24 mouse cellular contexts compared by ENCODE assay signal in genomic region chr1:171918136-171918920, GRCm38 (mm10). TPM values are rescaled to one million over a fixed set of nuclear protein-coding genes. Genes with fewer than 3 reads are reported as not detected.
A peak's percentile ranks its signal among the peaks of the same experiment; 100 is the strongest.
DNase-seq lines count a peak whose midpoint lies in the region; ATAC-seq and TF ChIP-seq lines count a peak whose summit lies in the region.
"Had no signal": no experiment of that assay in that cellular context is flagged by ENCODE, and none has a peak within 500 bp of the region (broad histone marks: within the 10 kb centered on the region; RNA-seq: fewer than 3 reads in every experiment).

No protein-coding gene starts in this region.

- H3K9me3 ChIP-seq in heart, embryonic 15.5 days (replicated peaks): no peaks in the 10 kb centered on the region
- H3K9me3 ChIP-seq: forebrain, embryonic 15.5 days; liver, embryonic 12.5 days; lung, embryonic 15.5 days; midbrain, embryonic 10.5 days had no signal

- ATAC-seq in heart, embryonic 15.5 days (replicated peaks; ENCODE audit: insufficient number of reproducible peaks, insufficient read depth, low FRiP score, low read depth): no peak
- ATAC-seq: forebrain, embryonic 15.5 days; hindbrain, embryonic 16.5 days; liver, embryonic 12.5 days; Patski had no signal

- intact Hi-C loops in heart, adult 2 months (cut with DNase I): no loop called here

- no peaks in the 10 kb centered on the region for H3K4me1 ChIP-seq in heart, embryonic 15.5 days (replicated peaks)
- H3K4me1 ChIP-seq in heart, adult 2 months (ENCODE audit: control insufficient read depth, insufficient read depth, low read length): no peaks in the 10 kb centered on the region
- H3K4me1 ChIP-seq: forebrain, embryonic 15.5 days; liver, embryonic 12.5 days; lung, embryonic 15.5 days had no signal

- H3K4me3 ChIP-seq in heart, embryonic 15.5 days: peak overlapping the region; percentile 22; the same call in 1 of the 2 replicates
- no peak overlapping the region for H3K4me3 ChIP-seq in heart, adult 2 months
- H3K4me3 ChIP-seq: forebrain, embryonic 15.5 days; liver, embryonic 12.5 days; lung, embryonic 15.5 days; midbrain, embryonic 10.5 days had no signal

- no peak for DNase-seq in heart, adult 2 months
- DNase-seq in thymus, postnatal 0 days (ENCODE audit: low spot score): peak; percentile 39
- DNase-seq in thymus, postnatal 14 days: no peak
- DNase-seq in MEL-GATA-1-ER (ENCODE audit: extremely low read depth, low read depth): peak; percentile 31
- DNase-seq in splenic B cell, adult 2 months (ENCODE audit: low read depth, low spot score): peak; percentile 39
- DNase-seq in ovary, adult 18-20 months (ENCODE audit: low spot score): no peak
- DNase-seq: adrenal gland, adult 8-10 months; cerebellum, postnatal 10 days; gastrocnemius, postnatal 14 days; kidney, adult 11 months; right cerebral cortex, postnatal 4 days had no signal

- TF ChIP-seq CTCF in heart, adult 2 months (IDR thresholded peaks at IDR 0.05): no peak

- no peak for TF ChIP-seq EP300 in heart, adult 2 months (IDR thresholded peaks at IDR 0.05; ENCODE audit: insufficient read depth, low read depth, low read length)

- H3K9ac ChIP-seq in heart, embryonic 15.5 days: no peak overlapping the region
- no peak overlapping the region for H3K9ac ChIP-seq in heart, adult 2 months (ENCODE audit: low read depth, low read length)
- H3K9ac ChIP-seq: forebrain, embryonic 15.5 days; liver, embryonic 12.5 days; lung, embryonic 15.5 days had no signal

- WGBS in heart, embryonic 15.5 days: 64% methylated on average over 12 of the region's 12 CpGs
- 51% methylated on average over 12 of the region's 12 CpGs for WGBS in heart, adult 2 months

- H3K36me3 ChIP-seq in heart, embryonic 15.5 days: no peaks in the 10 kb centered on the region
- H3K36me3 ChIP-seq in heart, adult 2 months (ENCODE audit: control insufficient read depth, insufficient read depth, low read length): no peaks in the 10 kb centered on the region
- 0 out of 2 replicates have a peak, but pooled peaks cover 2% of the 10 kb centered on the region for H3K36me3 ChIP-seq in splenic B cell, adult 2 months (ENCODE audit: control insufficient read depth, insufficient read depth, low read length, poor library complexity, severe bottlenecking)
- H3K36me3 ChIP-seq: forebrain, embryonic 15.5 days; liver, embryonic 12.5 days; lung, embryonic 15.5 days; midbrain, embryonic 10.5 days had no signal

- no peaks in the 10 kb centered on the region for H3K79me2 ChIP-seq in heart, adult 2 months (replicated peaks; ENCODE audit: control insufficient read depth, insufficient read depth, low read length)

- H3K4me2 ChIP-seq in heart, embryonic 15.5 days: peak overlapping the region; percentile 30
- H3K4me2 ChIP-seq: forebrain, embryonic 15.5 days; liver, embryonic 12.5 days; lung, embryonic 15.5 days had no signal

- no peaks in the 10 kb centered on the region for H3K27me3 ChIP-seq in heart, embryonic 15.5 days
- 0 out of 2 replicates have a peak, but pooled peaks cover 1% of the 10 kb centered on the region for H3K27me3 ChIP-seq in heart, adult 2 months (ENCODE audit: control insufficient read depth, insufficient read depth, low read length)
- no peaks in the 10 kb centered on the region for H3K27me3 ChIP-seq in splenic B cell, adult 2 months (ENCODE audit: control insufficient read depth, insufficient read depth, low read length, poor library complexity, severe bottlenecking)
- H3K27me3 ChIP-seq: forebrain, embryonic 15.5 days; liver, embryonic 12.5 days; lung, embryonic 15.5 days had no signal

- no peak overlapping the region for H3K27ac ChIP-seq in heart, embryonic 15.5 days
- no peak overlapping the region for H3K27ac ChIP-seq in heart, adult 2 months
- H3K27ac ChIP-seq: forebrain, embryonic 15.5 days; liver, embryonic 12.5 days; lung, embryonic 15.5 days; macrophage; midbrain, embryonic 10.5 days had no signal

- TF ChIP-seq POLR2A in heart, adult 2 months (IDR thresholded peaks at IDR 0.05; ENCODE audit: insufficient read depth, low read depth, low read length): no peak

RNA-seq across cellular contexts. Expression of gene Slamf6, which starts 1.0 kb away (rescaled TPM):
- 0.59 and 8.1 TPM in 2 replicates for polyA plus RNA-seq in heart, embryonic 15.5 days (2015; fragmentation: Nextera tagmentation; extraction: Ambion mirVana)
- total RNA-seq in heart, adult 2 months (2021): under 1 TPM; 0.14 to 0.81 TPM
- polyA plus RNA-seq in heart, adult 2 months (2012; rRNA removed): 0.41 and 0.53 TPM in 2 replicates
- 228 and 249 TPM in 2 replicates for polyA plus RNA-seq in thymus, postnatal 0 days (2015; fragmentation: Nextera tagmentation; extraction: Ambion mirVana)
- total RNA-seq: midbrain, postnatal 0 days had no signal
- polyA plus RNA-seq: forebrain, embryonic 15.5 days; hindbrain, embryonic 16.5 days; limb, embryonic 11.5 days; midbrain, embryonic 10.5 days; Patski had no signal

RNA-seq across cellular contexts. Expression of gene Gm10521, which starts 22.9 kb away (rescaled TPM):
- not detected in 2 replicates for polyA plus RNA-seq in heart, embryonic 15.5 days (2015; fragmentation: Nextera tagmentation; extraction: Ambion mirVana)
- under 1 TPM in 1 of 2 experiments, not detected in 1; 0.09 TPM for total RNA-seq in heart, adult 2 months (2021)
- 0.15 and 0.41 TPM in 2 replicates for polyA plus RNA-seq in heart, adult 2 months (2012; rRNA removed)
- 0.39 and 0.88 TPM in 2 replicates for polyA plus RNA-seq in thymus, postnatal 0 days (2015; fragmentation: Nextera tagmentation; extraction: Ambion mirVana)
- total RNA-seq: midbrain, postnatal 0 days had no signal
- polyA plus RNA-seq: brain, embryonic 14.5 days; embryonic facial prominence, embryonic 14.5 days; forebrain, embryonic 15.5 days; hindbrain, embryonic 16.5 days; kidney, embryonic 16.5 days; limb, embryonic 11.5 days; liver, embryonic 12.5 days; lung, embryonic 15.5 days; midbrain, embryonic 10.5 days; midbrain, postnatal 0 days; Patski had no signal

Comparison
In these comparisons a context has a peak if more than half of its experiments do, and no peak if none do; other contexts are left out.
1. DNase-seq: peak in thymus, postnatal 0 days (single experiment), MEL-GATA-1-ER (single experiment) and splenic B cell, adult 2 months (single experiment); none in heart, adult 2 months (0 of 2), thymus, postnatal 14 days (single experiment) and ovary, adult 18-20 months (single experiment).
2. RNA of gene Slamf6, which starts 1.0 kb away (polyA plus RNA-seq): 228 to 249 TPM in thymus, postnatal 0 days; 0.59 to 8.1 TPM in heart, embryonic 15.5 days and 0.41 to 0.53 TPM in heart, adult 2 months; every median in the first group is over 10 times any median in the second.